Mouse (Mus musculus) T-cell, adult 66 days (primary cell): Measurements from ENCODE around the gene Azi2. TPM values are rescaled to one million over a fixed set of nuclear protein-coding genes. Genes with fewer than 3 reads are reported as not detected.

Experiments used
- total RNA-seq, 2 experiments: library from RNA; stranded (reverse); gene quantifications; 3 replicates in 1 of 2; 4 replicates in 1 of 2; pipeline ENCODE4 v1.2.4; 2023

Azi2 gene
- total RNA-seq: 100 to 1,000 TPM; 147 to 163 TPM

DNA sequence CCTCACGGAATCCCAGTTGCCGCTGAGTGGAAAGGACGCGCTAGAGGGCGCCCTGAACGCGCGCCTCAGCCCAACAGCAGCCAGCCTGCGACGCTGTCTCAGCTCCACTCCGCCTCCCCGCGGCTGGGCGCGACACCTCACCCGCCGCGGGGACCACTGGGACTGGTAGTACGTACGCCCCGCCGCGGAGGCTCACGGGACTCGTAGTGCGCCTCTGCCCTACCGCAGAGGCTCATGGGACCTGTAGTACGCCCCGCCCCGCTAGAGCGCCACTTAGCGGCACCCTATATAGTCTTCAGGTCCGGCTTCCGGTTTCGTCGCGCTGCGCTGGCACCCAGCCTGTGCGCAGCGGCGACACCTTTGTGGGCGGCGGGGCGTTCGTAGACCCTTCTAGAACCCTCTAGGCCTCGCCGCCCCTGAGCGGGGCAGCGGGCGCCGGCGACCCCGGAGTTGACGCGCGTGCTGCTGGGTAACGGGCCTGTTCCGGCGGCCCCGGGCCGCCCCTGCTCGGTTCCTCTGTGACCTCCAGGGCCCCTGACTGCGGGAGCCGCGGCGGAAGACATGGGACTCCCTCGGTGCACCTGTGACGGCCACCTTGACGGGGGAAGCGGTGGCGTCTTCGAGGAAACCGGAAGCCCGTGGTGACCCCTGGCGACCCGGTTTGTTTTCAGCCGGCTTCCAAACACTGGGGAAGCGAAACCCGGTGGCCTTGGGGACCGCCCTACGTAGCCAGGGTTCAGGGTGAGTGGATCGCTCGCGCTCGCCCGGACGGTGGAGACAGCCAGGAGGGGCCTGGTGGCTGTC, at the start of gene Azi2:
Gene Azi2, plus strand, starts transcription at position 282 of the 804 bp plus-strand sequence.

Other genes with a start within 250 kb of the Azi2 start
- 10 to 100 TPM; 13.3 to 24.9 TPM for gene Cmc1, start 109.7 kb downstream of the Azi2 start, total RNA-seq